Mouse (Mus musculus) frontal cortex, adult (tissue): Measurements from ENCODE around the gene Grm2.

ENCODE experiments used
- ATAC-seq: cut with Nextera tagmentation; 2 replicates; pipeline ENCODE4 v1.9.2; 2017; ENCODE audit warnings: mild to moderate bottlenecking, moderate library complexity, mixed read lengths; ENCODE audit not compliant: low TSS enrichment

Gene Grm2

DNA sequence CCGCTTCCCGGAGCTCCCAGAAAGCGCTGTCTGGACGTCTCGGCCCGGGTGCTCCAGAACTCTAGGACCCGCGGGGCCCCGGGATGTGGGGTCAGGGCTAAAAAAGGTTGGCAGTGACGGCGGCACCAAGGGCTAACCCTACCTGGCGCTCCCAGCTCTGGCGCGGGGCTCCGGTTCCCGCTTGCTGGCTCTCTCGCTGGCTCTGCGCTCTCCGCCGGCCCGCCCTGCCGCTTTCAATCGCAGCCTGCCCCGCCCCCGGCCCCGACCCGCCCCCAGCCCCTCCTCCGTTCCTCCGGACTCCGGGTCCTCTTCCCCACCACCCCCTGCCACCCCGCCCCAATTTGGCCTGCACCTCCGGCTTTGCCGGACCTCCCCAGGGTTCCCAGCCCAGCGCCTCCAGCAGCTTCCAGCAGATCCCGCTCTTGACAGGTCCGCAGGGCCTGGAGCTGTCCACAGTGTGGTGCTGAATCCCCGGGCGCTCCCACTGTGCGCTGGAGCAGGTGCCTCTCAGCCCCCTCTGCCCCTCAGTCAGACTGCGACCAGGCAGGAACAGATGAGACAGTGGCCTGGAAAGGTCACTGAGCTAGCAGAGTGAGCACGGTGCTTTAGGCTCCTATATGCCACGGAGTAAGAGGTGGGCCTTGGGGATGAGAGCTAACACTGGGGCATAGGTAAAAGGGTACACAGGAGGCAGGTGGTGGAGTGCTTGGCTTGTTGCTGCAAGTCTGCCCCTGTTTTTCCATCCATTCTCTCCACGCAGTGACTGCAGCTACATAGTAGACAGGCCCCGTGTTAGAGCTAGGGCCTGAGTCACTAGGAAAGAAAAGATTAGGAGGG, at the start of gene Grm2:
Gene Grm2 (minus strand): TSS at position 199 of the 837 bp plus-strand sequence.
- ATAC-seq, result no peak

DNA sequence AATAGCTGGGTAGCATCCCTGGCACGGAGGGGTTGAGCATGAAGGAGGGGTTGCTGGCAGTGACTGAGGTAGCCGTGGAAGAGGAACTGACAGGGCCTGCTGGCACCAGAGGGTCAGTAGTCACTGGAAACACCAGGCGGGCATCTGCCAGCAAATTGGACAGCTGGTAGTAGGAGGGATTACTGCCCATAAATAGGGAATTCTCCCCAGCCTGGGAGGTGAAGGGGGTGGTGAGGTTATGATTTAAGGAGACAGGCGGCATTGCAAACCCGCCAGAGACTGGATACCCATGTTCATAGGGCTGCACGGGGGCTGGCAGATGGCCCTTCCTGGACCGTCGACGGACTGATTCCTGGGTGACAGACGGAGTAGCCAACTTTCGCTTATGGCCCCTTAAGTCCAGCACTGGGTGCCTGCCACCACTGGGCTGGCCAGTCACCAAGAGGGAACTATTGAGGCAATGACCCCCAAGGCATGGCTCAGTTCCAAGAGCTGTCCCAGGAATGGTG, 37.1 kb upstream of the Grm2 start:
- no peak for ATAC-seq

DNA sequence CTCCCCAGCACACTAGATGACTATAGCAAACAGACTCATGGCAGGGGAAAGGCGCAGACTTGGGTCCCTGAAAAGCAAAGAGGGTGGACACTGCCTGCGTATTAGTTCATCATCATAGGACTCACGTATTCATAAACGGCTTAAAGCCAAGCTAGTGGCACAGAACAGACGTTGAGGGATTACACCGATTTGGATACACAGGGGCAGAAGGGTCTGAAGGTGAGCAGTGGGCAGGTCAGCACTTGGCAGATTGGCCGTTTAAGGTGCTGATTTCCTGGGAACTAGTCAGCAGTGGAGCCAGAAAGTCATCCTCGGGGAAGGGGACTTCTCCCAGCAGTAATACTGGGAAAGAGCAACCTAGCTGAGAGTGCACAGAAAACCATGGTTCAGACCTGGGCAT, 33.0 kb upstream of the Grm2 start:
- ATAC-seq, result no peak

DNA sequence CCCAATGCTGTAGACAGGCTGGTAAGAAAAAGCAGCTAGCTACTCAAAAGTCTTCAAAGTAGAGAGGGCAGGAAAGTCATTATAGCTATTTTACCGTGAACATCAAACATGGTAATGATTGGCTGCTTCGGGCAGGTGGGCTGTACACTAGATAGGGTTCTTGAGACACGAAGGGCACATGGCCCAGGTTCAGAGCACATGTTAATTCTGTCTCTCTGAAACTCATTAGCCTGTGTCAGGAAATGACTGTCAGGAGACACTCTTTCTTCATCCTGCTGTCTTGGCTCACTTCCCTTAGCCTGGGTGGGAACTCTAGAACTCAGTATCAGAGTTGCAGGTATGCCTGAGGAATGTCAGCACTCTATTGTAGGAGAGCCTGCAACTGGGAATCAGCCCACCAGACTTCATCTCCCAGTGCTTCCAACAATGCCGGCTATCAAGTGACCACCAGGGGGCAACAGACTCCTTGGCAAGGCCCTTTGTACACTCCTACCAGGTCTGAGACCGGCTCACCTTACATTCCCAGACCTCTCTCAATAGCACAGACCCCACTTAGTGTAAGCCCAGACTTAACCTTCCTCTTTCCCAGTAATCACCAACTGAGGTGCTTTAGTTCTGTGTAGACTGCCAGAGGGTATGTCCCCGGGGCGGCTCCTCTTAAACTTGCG, 31.2 kb upstream of the Grm2 start:
- peak; percentile 45; the same call in 1 of the 2 replicates for ATAC-seq

DNA sequence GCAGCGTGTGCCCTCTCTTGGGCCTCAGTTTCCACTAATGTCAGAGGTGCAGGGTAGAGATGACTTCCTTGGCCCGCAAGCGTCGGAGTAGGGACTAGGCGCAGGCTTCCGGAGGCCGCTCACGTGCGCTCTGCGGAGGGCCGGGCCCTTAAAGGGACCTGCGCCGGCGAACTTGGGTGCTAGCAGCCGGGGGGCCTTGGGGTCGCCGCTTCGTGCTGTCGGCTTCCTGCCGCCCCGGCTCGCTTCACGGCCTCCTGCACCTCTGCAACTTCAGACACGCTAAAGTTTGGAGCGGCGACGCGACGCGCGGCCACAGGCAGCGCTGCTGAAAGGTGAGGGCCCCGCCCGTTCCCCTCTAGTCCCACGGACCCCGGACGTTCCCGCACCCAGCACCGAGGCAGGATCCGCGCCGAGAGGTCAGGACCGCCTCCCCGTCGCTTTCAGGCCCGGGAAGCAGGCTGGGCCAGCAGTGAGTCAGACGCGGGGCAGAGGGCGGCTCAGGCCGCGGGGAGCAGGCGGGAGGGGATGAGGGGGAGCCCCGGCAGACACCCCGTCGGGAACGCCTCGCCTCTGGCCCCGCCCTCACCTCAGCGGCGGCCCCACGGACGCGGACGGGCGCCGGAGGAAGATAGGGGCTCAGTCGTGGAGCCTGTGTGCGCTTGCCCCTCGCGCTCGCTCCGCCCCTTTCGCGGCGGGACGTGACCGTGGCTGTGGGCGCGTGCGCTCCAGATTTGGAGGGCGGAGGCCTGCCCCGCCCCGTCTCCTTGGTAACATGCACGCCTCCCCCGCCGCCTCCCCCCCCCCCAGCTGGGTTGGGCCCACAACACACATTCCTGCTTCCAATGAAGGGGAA, 29.6 kb upstream of the Grm2 start, which contains the start of gene Tex264:
Gene Tex264 (minus strand): TSS at position 679 of the 853 bp plus-strand sequence.
- ATAC-seq, result peak; percentile 71

DNA sequence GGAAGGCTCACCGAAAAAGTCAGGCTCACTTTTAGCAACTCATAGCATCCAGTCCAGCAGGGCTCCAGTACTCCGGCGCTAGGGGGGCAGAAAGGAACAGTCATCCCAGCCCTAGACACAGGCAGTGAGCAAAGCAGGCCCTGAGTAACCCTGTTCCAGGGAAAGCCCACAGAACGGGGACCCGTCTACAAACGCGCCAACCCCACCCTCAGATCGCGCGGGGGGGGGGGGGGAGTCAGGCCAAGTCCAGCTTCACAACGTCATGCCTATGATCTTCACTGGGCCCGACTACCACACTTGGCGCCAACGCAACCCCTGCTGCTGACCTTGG, 29.0 kb upstream of the Grm2 start:
- ATAC-seq, result no peak

DNA sequence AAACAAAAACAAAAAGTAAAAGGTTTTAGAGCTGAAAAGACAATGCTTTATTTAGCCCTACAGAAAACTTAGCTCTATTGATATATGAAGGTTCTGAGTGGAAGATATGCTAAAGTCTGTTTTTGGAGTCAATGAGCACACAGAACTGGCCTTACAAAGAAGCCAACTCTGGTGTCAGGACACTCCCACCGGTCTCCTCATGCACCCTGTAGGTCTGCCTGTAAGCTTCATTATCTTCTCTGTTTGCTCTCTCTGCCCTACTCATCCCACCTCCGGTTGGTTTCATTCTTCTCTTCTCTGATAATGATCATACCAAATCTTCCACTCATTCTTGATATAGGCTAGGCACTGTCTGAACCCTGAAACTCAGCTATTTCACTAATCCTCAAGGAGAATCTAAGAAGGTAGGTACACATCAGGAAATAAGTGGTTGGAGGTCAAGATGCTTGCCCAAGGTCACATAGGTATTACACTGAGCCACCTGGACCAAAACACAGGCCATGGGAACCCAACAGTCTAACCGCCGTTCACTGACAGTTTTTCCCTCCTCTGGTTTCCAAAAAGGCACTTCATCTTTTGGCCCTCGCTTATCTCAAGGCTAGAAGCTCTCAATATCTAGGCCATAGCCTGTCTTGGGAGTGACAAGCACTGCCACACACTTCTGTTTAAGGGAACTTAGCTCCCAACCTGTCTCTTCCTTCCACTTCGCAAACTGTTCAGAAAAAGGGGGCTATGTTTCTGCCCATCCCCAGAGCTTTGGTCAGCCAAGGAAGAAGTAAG, 28.4 kb upstream of the Grm2 start:
- ATAC-seq, result no peak

DNA sequence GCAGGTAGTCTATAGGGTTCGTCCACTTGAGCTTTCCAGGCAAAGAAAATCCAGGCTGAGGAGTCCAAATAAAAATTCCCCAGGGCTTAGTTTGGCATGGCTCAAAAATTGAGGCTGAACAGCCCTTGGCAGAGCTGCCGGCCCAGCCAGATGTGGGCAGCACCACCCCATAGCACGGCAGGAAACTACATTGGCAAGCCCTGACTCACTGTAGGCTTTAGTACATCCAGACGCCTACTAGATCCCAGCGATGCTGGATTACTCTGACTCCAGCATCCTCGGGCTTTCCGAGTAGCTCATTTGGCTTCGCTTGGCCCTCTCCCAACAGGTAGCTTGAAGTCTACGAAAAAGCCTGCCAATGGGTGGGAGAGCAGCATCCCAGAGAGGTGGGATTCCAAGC, 25.1 kb upstream of the Grm2 start:
- ATAC-seq, result peak; percentile 45; the same call in 1 of the 2 replicates

DNA sequence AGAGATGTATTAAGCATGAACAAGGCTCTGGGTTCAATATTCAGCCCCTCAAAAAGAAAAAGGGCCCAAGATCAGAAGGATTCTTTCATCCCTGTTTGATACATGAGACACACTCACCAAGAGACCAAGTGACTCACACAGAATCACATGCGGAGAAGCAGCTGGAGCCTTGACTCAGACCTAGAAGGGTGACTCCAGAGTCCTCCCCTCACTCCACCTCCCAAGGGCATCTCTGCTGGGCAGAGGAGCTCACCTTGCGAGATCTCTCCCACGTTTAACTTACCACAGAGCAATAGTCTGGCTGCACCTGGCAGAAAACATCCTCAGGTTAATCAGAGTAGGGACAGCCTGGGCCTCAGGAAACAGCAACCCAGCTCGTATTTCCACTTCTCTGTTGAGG, 22.4 kb upstream of the Grm2 start:
- ATAC-seq, result no peak

DNA sequence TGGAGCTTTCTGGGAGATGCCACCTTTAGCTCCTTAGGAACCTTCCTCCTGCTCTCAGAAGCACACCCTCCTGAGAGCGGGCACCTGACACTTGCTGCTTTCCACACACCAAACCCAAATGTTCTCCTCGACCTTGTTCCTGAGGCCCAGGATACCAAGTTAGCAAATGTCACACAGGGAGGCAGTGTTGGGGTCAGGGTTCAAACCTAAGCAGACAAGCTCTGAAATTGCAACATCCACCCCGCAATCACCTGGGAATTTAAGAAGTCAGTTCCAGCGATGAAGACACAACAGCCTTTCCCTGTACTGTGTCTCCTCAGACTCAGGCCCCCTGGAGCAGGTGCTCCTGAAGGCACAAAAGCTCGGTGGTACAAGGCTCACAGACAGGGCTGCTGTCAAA, 21.8 kb upstream of the Grm2 start:
- no peak for ATAC-seq

DNA sequence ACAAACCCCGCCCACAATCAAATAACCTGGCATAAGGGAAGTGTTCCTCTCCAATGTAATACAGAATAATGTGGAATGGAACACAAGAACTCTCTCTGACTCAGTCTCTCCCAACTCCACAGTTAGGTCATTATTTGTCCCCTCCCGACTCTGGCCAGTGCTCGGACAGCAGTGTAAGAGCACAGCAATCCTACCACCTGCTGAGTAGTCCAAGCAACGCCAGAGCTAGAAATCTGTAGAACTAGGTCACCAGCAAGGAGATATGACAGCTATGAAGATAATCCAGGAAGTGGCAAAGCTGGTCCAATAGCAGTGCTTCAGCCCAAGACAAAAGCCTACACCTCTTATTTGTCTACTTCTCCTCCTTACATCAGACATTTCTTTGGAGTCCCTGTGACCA, 20.7 kb upstream of the Grm2 start:
- ATAC-seq, result no peak

DNA sequence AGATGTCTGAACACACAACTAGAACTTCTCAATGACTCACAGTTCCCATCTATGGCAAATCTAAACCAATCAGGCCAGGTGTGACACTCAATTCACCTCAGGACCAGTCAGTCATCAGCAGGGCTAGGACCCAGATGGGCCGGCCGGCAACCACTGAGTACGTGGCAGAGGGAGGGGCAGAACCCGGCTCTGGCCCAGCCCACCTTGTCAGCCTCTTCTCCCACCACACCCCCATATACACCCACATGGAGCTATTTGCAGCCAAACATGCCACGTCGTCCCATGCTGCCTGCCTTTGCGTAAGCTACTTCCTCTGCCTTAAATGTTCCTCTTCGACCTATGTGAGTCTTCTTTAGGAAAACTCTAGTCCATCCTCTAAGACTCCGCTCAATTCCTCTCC, 20.1 kb upstream of the Grm2 start:
- peak; percentile 39 for ATAC-seq

DNA sequence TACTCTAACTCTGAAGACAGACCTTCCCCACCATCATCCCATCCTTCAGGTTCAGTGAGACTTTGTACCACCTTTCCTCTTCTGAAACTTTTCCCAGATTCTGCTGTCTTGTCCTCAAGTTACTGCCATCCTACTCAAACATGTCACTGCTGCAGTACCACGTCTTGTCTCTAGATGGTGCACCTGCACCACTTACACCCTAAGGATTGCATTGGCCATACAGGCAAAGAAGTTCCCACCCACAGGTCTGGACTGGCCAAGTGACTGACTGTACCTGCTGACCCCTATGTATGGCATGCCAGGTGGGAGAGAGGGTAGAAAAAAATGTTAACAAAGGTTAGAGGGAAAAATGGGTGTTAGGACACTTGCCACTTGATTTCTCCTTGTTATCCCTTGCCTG, 19.6 kb upstream of the Grm2 start:
- ATAC-seq, result peak; percentile 39

DNA sequence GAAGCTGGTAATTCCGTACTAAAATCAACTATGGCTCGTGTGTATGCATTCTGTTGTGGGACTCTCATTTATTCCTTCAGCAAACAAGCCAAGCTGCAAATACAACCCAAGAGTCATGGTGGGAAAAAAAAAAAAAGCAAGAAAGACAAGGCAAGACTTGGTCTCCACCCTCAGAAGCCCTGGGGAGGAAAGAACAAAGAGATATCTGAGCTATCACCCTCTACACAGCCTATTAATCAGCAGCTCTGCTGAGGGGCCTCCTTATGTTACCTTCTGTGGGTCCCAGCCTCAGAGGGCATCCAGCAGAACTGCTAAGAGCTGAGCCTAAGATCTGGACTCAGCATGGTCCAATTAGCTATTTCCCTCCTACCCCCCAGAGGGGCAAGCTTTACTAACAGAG, 18.0 kb upstream of the Grm2 start:
- no peak for ATAC-seq

DNA sequence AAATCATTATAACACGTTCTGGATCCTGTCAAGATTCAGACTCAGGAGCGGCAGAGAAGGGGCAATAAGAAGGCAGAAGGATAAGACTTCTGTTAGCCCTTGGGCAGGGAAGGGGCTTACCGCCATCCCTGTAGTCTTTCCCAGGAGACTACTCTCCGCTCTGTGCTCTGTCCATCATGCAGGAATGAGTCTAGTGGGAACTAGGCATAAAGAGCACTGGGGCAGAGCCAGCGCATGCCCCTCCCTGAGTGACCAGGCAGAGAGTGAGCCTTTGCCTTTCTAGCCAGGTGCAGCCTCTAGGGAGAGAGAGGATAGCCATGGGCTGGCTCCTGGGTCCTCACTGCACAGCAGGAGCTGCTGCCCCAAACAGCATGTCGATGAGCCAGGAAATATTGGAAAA, 9.0 kb upstream of the Grm2 start:
- peak; percentile 5 for ATAC-seq

DNA sequence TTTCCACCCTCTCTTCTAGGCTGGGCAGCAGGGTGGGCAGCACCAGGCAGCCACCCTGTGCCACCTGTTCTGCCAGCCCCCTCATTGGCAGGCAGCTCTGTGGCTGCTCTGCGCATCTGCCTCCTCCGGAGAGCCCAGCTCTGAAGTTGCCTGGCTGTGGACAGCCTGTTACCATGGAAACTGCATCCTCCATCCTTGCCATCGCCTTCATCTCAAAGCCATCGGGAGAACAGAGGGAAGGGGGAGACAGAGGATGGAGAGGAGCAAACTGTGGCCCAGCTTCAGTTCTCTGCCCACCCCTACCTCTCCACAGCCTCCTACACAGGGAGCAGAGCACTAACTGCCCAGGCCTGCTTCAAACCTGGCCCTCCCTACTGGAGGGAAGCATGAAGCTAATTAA, 8.6 kb upstream of the Grm2 start:
- ATAC-seq, result peak; percentile 89

DNA sequence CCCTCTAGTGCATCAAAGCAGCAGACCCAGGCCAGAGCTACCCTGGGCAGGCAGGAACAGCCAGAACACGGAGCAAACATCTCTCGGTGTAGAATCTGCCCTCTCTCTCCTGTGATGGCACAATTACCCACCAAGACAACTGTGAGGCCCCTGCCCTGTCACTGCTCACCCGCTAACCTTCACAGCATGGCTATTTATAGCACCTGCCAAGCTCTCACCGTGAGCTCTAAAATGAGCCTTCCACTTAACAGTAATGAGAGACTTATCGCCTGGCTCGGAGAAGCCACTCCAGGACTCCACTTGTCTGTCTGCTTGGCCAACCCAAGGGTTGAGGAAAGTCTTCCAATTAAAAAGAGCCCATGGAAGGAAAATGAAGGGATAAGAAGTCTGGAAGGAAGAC, 7.3 kb upstream of the Grm2 start:
- no peak for ATAC-seq

DNA sequence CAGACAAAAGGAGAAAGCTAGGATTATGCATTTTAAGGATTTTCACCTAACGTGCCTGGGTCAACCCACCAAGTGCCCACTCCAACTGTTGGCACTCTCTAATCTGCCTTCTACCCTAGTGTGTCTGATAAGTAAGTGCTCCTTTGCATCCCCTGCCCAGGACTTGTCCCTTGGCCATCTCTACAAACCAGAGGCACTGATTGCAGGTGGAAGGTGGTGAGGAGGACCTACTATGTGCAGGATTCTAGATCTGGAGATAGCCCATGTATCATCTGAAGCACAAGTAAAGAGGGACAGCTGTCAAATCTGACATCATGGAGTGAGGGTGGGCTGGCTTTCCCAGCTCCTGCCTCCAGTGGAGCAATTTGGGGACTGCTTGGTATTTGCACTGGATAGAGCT, 4.1 kb upstream of the Grm2 start:
- no peak for ATAC-seq

DNA sequence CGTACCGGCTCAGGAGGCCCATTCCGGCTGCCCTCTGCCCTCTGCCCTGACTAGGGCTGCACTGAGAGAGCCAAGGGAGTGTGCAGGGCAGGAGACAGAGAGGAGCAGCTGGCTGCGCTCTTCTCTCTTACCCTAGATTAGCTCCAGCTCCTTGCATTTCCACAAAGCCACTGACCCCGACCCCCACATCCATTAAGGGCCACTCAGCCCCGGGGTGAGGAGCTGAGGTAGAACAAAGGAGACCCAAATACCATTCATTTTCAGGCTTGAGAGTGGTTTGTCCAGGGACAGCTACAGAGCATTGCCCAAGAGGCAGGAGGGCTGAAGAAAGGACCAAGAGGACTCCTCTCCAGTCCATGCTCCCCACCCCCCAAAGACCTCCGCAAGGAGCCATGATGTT, 3.6 kb upstream of the Grm2 start:
- ATAC-seq, result no peak

DNA sequence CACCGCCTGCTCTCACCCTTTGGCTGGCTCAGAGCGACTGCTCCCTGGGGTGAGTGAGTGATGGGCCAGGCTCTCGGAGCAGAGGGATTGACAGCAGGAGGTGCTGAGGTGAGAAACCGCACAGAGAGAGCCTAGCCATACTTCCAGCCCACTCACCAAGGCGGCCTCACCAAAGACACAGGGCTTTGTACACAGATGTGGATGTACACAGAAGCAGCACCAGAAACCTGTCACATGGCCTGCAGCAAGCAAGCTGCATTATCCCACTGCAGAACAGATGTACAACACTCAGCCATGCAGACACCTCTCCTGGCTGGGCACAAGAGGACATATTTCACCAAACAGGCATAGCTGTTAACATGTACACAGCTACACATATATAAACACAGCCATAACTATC, 1.7 kb upstream of the Grm2 start:
- ATAC-seq, result peak; percentile 21; the same call in 1 of the 2 replicates

DNA sequence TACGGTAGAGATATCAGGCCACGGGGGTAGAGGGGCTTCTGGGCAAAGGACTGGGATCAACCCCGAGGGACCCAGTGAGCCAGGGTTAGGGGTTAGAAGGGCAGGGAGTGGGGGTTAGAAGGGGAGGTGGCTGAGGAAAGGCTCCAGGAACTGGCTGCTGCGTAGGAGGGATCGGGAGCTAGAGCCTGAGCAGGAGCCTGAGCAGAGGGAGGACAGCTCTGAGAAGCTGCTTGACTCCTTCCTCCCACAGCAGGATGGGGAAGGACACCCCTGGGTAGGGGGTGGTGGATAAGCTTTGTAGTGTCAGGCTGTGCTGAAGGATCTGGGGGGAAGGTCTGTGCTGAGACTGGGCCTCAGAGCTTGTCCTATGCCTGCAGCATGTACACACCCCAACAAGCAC, 938 bp upstream of the Grm2 start:
- peak; percentile 38 for ATAC-seq

DNA sequence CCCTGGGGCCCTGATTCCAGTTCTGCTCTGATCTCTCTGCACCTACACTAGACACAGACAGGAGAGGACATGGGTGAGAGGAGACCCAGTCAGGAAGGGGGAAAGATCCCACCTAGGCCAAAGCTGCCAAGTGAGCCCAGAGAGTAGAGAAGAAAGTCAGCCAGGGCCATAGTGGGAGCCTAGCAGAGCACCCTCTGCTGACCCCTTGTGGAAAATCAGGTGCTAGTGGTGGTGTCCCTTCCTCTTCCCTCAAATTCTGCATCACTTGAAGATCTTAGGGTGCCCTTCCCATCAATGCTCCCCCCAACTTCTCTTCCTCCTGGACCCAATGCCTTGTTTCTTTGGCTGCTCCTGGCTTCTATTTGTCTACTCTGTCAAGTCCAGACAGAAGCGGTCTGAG, 3.2 kb downstream of the Grm2 start:
- ATAC-seq, result no peak
